Mouse (Mus musculus) MEL (cell line): Measurements from ENCODE around the gene Tbc1d24.

ENCODE experiments used
- CTCF ChIP-seq, 3 experiments: IDR thresholded peaks in 2 of 3; conservative IDR thresholded peaks in 1 of 3; 2 replicates each; pipeline ENCODE4 v1.5.1; 2011 to 2012; ENCODE audit warnings: low read length in 3 of 3, low read depth in 2 of 3, mild to moderate bottlenecking in 2 of 3, improper control_type of control experiment in 1 of 3, inconsistent platforms in 1 of 3, mixed read lengths in 1 of 3, moderate library complexity in 1 of 3; ENCODE audit not compliant: control insufficient read depth in 1 of 3, insufficient read depth in 1 of 3, poor library complexity in 1 of 3, severe bottlenecking in 1 of 3
- E2F4 ChIP-seq: IDR thresholded peaks from 2 replicates; pipeline ENCODE4 v1.6.1; 2011; ENCODE audit warnings: low read depth, low read length, improper control_type of control experiment, borderline replicate concordance
- ELF1 ChIP-seq: IDR thresholded peaks from 2 replicates; pipeline ENCODE4 v1.6.1; 2014; ENCODE audit warnings: low read depth, mild to moderate bottlenecking, inconsistent platforms, low read length, improper control_type of control experiment, moderate library complexity
- EP300 ChIP-seq, 2 experiments: IDR thresholded peaks; 2 replicates each; pipeline ENCODE4 v1.6.1; 2011; ENCODE audit warnings: improper control_type of control experiment in 2 of 2, low read length in 2 of 2, low read depth in 1 of 2, mild to moderate bottlenecking in 1 of 2
- GABPA ChIP-seq: IDR thresholded peaks from 2 replicates; pipeline ENCODE4 v1.6.1; 2012; ENCODE audit warnings: low read depth, mild to moderate bottlenecking, inconsistent platforms, low read length, improper control_type of control experiment, moderate library complexity
- GATA1 ChIP-seq: IDR thresholded peaks from 2 replicates; pipeline ENCODE4 v1.6.1; 2011; ENCODE audit warnings: low read depth, low read length, improper control_type of control experiment
- MAX ChIP-seq: IDR thresholded peaks from 2 replicates; pipeline ENCODE4 v1.6.1; 2011; ENCODE audit warnings: low read length, improper control_type of control experiment
- MYC ChIP-seq: IDR thresholded peaks from 2 replicates; pipeline ENCODE4 v1.6.1; 2011; ENCODE audit warnings: low read depth, mild to moderate bottlenecking, low read length, improper control_type of control experiment, moderate library complexity
- POLR2A ChIP-seq, 2 experiments: IDR thresholded peaks; 2 replicates each; pipeline ENCODE4 v1.6.1; 2011 to 2012; ENCODE audit warnings: low read length in 2 of 2, mild to moderate bottlenecking in 2 of 2, control low read depth in 1 of 2, improper control_type of control experiment in 1 of 2, low read depth in 1 of 2, moderate library complexity in 1 of 2; ENCODE audit not compliant: control insufficient read depth in 1 of 2, insufficient read depth in 1 of 2, poor library complexity in 1 of 2
- POLR2AphosphoS2 ChIP-seq: IDR thresholded peaks from 2 replicates; pipeline ENCODE4 v1.6.1; 2011; ENCODE audit warnings: low read length, improper control_type of control experiment
- UBTF ChIP-seq: IDR thresholded peaks from 2 replicates; pipeline ENCODE4 v1.6.1; 2012; ENCODE audit warnings: low read depth, mild to moderate bottlenecking, inconsistent platforms, low read length, improper control_type of control experiment, moderate library complexity, borderline replicate concordance; ENCODE audit not compliant: insufficient read depth
- USF1 ChIP-seq: IDR thresholded peaks from 2 replicates; pipeline ENCODE4 v1.6.1; 2014; ENCODE audit warnings: low read depth, mild to moderate bottlenecking, inconsistent platforms, low read length, improper control_type of control experiment, moderate library complexity

DNA sequence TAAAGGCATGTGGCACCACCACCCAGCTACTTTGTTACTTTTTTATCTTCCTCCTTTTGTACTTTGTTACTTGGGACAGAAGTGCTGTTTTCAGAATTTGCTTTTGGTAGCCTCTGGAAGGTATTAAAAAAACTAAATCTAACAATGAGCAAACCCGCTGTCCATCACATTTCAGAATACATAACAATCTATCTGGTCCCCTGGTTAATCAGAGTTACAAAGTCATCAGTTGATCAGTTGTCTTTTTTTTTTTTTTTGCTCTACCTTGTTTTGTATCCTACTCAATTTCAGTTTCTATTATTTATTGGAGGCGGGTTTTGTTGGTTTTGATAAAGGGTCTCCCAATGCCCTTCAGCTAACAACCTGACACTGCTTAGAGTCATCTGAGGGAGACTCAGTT, 47.0 kb upstream of the Tbc1d24 start:
- no peak for TF ChIP-seq CTCF (IDR thresholded peaks at IDR 0.05 in 2 of 3, conservative IDR thresholded peaks at IDR 0.05 in 1 of 3; ENCODE audit: control insufficient read depth in 1 of 3, insufficient read depth in 1 of 3, low read depth in 2 of 3, low read length in 3 of 3, poor library complexity in 1 of 3, severe bottlenecking in 1 of 3)
- TF ChIP-seq GATA1, result no peak
- no peak for TF ChIP-seq MYC
- TF ChIP-seq POLR2A (IDR thresholded peaks at IDR 0.05; ENCODE audit: control insufficient read depth in 1 of 2, insufficient read depth in 1 of 2, low read depth in 1 of 2, low read length in 2 of 2, poor library complexity in 1 of 2), result no peak
- no peak for TF ChIP-seq POLR2AphosphoS2
- TF ChIP-seq EP300 (IDR thresholded peaks at IDR 0.05; ENCODE audit: low read depth in 1 of 2, low read length in 2 of 2), result no peak
- TF ChIP-seq USF1, result no peak
- TF ChIP-seq MAX, result no peak
- no peak for TF ChIP-seq ELF1
- TF ChIP-seq GABPA, result no peak
- no peak for TF ChIP-seq E2F4
- TF ChIP-seq UBTF, result no peak
